Mouse (Mus musculus) urinary bladder, adult 18-20 months (tissue): ENCODE measurements around the gene Trim63.
"Not testable (repeated sequence)": the region's sequence is repeated elsewhere in the genome, so short reads cannot be mapped to it uniquely, and the experiment has no call there.

Experiments used
- DNase-seq, 2 experiments: peaks; one replicate each; pipeline ENCODE4 v3.0.0; 2022; ENCODE audit warnings: low spot score in 2 of 2, mixed read lengths in 2 of 2

The Trim63 gene

DNA sequence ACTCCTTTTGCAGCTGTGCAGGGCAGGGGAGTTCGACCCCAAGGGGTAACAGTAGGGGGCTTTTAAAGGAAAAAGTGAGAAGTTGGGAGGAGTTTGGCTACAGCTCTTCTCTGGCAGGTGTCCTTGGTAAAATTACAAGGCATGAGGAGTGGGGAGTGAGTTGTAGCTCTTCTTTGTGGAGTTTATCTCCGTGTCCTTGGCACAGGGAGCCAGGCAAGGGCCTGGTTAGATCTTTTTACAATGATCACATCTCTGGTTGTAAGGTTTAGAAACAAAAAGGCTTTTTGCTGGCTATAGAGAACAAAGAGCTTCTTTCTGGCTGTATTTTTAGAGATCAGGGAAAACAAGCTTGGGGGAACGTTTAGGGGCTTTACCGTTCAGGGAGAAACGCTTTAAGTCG, 26.3 kb downstream of the Trim63 start:
- not testable (repeated sequence) for DNase-seq

DNA sequence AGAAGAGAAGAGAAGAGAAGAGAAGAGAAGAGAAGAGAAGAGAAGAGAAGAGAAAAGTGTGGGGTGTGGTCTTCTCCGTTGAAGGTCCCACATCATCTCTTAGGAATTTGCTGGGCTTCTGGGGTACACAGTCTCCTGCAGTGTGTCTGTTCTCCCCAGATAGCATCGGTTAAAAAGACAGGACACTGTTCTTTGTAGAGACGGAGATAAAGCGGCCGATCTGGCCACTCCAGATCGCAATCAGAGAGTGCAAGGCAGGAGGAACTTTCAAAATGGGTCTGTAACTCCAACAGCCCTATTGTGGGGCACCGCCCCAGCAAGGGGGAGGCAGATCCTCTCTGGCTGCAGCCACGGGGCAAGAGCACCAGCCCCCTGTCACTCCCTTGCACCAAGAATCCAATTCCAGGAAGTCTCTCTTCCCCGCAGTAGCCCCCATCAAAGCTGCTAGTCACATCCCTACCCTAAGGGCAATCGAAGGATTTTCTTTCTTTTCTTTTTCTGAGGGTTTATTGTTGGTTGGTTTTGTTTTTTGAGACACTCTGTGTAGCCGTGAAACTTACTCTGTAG, 27.4 kb downstream of the Trim63 start:
- no peak for DNase-seq

- peak in 1 of 2 experiments; percentile 21 for DNase-seq
These were observed 28.4 kb downstream of the Trim63 start, which contains the start of gene Slc30a2 for GRCm38 (mm10) chr4:134343071-134344031. TSS of gene Slc30a2 (plus strand) at chr4:134343181.

- DNase-seq: no peak
These were observed 29.7 kb downstream of the Trim63 start for GRCm38 (mm10) chr4:134344620-134345019.

GRCm38 (mm10) chr4:134345802-134346201, 30.9 kb downstream of the Trim63 start:
- no peak for DNase-seq

- no peak for DNase-seq
These were observed 33.2 kb downstream of the Trim63 start for GRCm38 (mm10) chr4:134348078-134348477.

DNA sequence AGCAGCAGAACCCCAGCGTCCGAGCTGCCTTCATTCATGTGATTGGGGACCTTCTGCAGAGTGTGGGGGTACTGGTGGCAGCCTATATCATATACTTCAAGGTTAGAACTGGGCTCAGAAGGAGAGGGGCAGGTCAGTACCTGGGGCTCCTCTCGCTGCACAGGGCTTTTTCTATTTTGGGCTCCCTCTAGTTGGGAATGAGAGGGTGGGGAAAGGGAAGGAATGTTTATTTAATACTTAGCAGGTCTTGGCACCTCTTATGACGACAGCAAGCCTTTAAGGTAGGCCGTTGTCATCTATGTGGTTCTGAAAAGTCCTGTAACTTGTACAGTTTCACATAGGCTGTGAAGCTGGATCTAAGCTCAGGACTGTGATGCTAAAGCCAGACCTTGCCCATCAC, 33.6 kb downstream of the Trim63 start:
- no peak for DNase-seq

DNA sequence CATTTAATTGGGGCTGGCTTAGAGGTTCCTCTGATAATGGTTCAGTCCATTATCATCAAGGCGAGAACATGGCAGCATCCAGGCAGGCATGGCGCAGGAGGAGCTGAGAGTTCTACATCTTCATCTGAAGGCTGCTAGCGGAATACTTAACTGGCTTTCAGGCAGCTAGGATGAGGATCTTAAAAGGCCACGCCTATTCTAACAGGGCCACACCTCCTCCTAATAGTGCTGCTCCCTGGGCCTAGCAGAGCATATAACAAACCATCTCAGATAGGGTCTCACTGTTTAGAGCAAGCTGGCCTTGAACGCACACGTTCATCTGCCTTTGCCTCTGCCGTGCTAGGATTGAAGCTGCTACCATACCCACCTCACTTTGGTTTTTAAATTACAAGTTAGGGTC, 34.9 kb downstream of the Trim63 start:
- DNase-seq: no peak

GRCm38 (mm10) chr4:134350641-134351040, 35.7 kb downstream of the Trim63 start:
- DNase-seq: no peak

DNA sequence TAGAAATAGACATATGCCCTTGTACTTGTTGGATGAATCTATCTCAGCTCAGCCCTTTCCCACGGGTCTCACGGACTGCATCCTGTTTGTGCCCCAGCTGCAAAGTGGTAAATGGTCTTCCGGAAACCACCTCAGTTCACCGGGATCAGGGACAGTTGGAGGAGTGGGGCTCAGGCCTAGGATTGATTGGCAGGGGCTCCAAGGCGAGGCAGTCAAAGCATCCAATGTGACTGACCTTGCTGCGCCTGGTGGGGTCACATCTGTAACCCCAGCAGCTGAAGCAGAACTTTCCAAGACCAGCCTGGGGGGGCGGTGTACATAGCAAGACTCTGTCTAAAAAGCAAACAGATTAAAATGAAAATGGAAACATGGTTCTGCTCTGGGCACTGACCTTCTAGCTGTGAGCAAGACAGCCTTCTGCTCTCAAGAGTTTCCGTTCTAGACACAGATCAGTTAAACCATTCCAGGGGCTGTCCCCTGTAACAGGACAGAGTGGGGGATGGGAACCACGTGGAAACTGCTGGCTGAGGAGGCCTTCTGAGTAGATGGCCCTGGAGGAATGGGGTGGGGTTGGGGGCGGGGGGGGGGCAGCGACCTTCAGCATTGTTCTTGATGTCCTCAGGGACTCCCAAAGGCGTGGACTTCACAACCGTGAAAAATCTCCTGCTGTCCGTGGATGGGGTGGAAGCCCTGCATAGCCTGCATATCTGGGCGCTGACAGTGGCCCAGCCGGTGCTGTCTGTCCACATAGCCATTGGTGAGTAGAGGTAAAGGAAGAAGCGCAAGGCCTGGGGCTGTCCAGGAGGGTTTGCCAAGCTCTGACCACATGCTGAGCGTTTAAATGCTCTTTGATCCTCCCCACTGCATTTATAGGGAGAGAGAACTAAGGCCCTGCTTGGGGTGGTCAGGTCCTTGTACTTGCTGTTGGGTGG, 36.7 kb downstream of the Trim63 start:
- DNase-seq: no peak

GRCm38 (mm10) chr4:134352261-134352707, 37.4 kb downstream of the Trim63 start:
- DNase-seq: no peak

- no peak for DNase-seq
These were observed 38.0 kb downstream of the Trim63 start for GRCm38 (mm10) chr4:134352929-134353328.

GRCm38 (mm10) chr4:134353527-134354409, 38.8 kb downstream of the Trim63 start:
- no peak for DNase-seq

DNA sequence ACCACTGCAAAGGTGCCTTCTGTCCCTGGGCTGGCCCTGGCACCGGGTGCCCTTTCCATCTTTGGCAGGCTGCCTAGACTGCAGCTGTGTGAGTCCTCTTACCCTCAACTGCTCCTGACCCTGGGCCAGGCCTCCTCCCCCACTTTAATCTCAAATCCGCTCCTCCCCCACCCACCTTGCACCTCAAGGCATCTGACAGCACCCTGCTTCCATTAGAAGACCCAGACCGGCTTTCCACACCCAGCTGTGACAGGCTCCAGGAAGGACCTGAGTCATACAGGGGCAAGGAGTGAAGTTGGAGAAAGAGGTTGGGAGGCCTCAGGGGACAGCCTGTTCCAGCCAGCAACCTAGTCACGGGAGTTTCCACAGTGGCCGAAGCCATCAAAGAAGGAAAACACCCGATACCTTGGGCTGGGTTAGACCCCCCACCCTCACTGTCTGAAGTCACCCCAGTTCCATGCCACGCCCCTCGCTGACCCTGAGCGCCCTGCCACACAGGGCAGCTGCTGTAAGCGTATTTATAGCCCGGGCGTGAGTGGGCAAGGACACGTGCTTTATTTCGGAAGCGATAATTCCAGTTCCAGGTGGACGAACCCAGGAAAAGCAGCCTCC, 41.0 kb downstream of the Trim63 start:
- DNase-seq: no peak

DNA sequence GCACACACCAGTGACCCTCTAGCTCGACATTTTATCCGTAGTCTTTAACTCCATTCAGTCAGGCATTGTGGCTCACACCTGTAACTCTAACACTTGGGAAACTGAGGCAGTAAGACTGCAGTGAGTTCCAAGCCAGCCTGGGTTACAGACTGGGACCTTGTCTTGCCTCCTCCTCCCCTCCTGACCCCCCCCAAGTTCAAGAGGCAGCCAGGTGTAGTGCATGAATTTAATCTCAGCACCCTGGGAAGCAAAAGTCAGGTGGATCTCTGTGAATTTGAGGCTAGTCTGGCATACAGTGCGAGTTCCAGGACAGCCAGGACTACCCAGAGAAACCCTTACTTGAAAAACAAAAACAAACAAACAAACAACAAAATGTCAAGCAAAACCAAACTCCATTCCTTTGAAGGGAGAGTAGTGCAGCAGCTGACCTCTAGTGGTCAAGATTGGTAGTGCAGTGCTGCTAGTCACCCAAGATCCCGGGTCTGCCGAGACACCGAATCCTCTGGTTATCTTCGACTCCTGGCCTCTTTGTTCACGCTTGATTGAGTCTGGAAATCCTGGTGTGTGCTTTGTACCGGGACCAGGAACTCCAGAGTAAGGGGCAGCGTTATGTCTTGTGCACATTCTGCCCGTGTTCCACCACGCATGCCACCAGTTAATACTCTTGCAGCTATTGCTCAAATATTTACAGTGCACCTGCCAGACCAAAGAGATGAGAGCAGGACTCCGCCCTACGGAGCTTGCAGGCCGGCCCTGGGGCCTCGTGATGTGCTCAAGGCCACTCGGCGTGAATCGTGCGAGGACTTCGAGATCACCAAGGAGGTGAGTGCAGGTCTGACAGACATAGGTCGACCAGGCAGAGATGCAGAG, 41.9 kb downstream of the Trim63 start:
- peak; percentile 39 to 75 for DNase-seq

- DNase-seq: no peak
These were observed 42.5 kb downstream of the Trim63 start for GRCm38 (mm10) chr4:134357461-134357771.

DNA sequence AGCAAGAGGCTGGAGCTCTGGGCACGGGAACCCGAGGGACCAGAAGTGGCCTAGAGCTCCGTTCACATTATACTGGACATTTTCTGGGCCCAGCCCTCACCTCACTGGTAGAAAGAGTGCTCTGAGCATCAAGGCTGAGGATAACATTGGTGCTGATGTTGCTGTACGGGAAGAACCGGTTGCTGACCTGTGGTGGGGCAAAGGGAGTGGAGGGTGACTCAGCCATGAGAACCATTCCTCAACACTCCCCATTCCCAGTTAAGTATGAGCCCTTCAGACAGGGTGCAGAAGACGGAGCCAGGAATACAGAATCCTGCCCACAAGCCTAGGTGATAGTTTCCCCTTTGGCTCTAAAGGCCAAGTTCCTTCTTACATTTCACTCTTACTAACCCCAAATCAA, 44.7 kb downstream of the Trim63 start:
- peak in 1 of 2 experiments; percentile 45 for DNase-seq

- DNase-seq: no peak
These were observed 46.3 kb downstream of the Trim63 start for GRCm38 (mm10) chr4:134361215-134361614.

DNA sequence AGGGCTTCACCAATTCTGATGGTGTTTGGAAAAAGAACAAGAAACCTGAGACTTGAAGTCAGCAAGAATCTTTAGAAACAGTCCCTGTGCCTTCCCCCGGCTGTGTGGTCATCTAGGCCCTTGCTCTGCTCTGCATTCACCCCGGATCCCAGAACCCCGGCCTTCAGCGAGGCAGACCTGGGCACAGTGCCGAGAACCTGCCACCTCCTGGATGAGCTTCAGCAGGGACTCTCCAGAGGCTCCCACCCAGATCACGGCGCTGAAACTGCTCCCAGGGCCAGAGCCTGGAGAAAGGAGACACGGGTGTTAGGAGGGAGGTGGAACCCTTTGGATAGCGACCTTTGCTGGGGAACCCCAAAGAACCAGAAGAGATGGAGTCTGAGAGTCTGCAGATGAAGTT, 47.2 kb downstream of the Trim63 start:
- no peak for DNase-seq

GRCm38 (mm10) chr4:134362586-134362985, 47.7 kb downstream of the Trim63 start:
- no peak for DNase-seq
